Mouse (Mus musculus) common myeloid progenitor, adult 5-6 weeks (primary cell): ENCODE data around the gene Phlpp2. TPM values are rescaled to one million over a fixed set of nuclear protein-coding genes. Genes with fewer than 3 reads are reported as not detected.
"Not testable (repeated sequence)": the region's sequence is repeated elsewhere in the genome, so short reads cannot be mapped to it uniquely, and the experiment has no call there.

ENCODE experiments used
- ATAC-seq: replicated peaks from 2 replicates; pipeline ENCODE4 v1.8.0; 2016; ENCODE audit warnings: low read depth, mild to moderate bottlenecking, moderate TSS enrichment, inconsistent platforms; ENCODE audit not compliant: poor library complexity, severe bottlenecking
- total RNA-seq: library from RNA; stranded (forward); fragments of 200-1000, 187-1606 nt; gene quantifications from 2 replicates; pipeline ENCODE4 v1.2.3, GENCODE M21; 2017

Gene Phlpp2
- 6.0 and 10.7 TPM in 2 replicates for total RNA-seq

- peak; percentile 91 for ATAC-seq
Observed at GRCm38 (mm10) chr8:109868003-109868679, at the start of gene Phlpp2. Gene Phlpp2, plus strand, starts transcription at chr8:109868542.

DNA sequence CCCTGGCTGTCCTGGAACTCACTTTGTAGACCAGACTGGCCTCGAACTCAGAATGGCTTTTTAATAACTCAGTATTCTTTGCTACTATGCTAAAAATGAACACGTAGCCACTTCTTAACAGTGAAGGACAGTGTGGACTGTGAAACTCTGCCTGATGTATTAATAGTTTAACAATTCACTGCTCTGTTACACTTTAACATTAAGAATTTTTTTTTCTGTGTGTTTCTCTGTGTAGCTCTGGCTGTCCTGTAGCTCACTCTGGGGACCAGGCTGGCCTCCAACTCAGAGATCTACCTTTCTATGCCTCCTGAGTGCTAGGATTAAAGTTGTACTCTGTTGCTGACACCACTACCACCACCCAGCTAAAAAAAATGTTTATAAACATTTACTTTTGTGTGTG is 44.8 kb upstream of the Phlpp2 start:
- no peak for ATAC-seq

DNA sequence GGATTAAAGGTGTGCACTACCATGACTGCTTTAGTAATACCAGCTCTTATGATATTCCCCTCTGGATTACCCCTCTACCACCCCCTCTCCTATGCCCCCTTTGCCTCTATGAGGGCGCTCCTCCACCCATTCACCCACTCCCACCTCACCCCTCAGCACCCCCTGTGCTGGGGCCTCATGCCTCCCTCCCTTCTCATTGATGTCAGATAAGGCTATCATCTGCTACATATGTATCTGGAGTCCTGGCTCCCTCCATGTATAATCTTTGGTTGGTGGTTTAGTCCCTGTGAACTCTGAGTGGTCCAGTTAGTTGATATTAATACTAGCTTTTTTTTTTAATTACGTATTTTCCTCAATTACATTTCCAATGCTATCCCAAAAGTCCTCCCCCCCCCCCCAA is 28.5 kb upstream of the Phlpp2 start:
- no peak for ATAC-seq

DNA sequence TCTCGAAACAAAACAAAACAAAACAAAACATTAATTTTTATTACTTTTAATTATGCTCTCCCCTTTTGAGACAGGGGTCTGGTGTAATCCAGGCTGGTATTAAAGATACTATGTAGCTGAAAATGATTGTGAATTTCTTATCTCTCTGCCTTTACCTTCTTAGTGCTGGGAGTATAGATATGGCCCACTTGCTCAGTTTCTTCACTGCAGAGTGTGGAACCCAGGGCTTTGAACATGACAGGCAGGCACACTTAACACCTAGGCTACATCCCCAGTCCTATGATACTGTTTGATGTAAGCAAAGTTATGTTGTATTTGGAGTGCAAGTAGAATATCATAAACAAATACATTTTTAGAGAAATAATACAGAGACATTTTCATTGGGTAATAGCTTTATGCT is 25.9 kb upstream of the Phlpp2 start:
- ATAC-seq: no peak

GRCm38 (mm10) chr8:109847866-109848265 is 20.5 kb upstream of the Phlpp2 start:
- 0 out of 2 replicates have a peak, but pooled peaks have one; percentile 18 for ATAC-seq

DNA sequence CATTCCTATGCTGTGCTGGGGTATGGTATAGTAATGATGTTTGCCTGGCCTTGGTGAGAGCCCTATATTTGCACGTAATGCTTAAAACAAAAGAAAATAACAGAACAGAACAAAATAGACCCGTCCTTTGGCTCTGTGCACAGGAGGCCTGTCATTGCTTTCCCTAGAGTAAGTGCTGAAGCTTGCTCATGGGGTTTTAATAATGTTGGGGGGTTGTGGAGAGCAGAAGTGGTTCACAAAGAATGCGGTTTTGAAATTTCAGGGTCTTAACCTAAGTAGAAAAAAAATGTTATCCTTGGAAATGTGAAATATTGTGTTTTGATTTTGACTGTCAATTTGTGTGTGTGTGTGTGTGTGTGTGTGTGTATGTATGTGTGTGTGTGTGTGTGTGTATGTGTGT is 19.4 kb upstream of the Phlpp2 start:
- no peak for ATAC-seq

- ATAC-seq: peak; percentile 97
Observed at GRCm38 (mm10) chr8:109853423-109853822, 14.9 kb upstream of the Phlpp2 start.

GRCm38 (mm10) chr8:109854522-109854921 is 13.8 kb upstream of the Phlpp2 start:
- ATAC-seq: no peak

DNA sequence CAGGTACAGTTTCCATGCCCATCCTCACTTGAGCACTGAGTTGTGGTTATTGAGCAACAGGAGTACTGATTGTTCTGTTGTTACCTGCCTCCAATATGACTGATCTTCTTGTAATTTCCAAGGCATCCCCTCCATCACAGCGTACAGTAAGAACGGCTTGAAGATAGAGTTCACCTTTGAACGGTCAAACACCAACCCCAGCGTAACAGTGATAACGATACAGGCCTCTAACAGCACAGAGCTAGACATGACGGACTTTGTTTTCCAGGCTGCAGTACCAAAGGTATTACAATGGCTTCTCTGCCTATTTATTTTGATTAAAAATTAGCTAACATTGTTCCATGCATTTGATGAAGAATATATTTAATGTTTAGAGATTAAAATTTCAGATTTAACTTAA is 12.9 kb upstream of the Phlpp2 start:
- ATAC-seq: no peak

DNA sequence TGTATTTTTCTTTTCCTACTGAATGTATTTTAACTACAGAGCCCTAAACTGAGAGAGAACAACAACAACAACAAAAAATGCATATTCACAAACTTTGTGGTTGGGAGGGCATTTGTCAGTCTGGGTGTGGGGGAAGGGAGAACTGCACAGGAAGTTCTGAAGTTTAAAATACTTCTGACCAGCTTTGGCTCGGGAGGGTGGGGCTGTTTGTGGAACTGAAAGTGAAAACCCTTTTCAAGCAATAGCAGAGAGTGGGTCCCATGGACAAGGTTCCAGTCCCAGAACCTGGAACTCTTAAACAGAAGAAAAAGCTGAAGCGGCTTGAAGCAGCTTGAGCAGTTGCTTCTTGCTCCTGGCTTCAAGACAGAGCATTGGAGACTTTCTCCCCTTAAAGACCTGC is 4.9 kb upstream of the Phlpp2 start:
- ATAC-seq: peak; percentile 71

GRCm38 (mm10) chr8:109864798-109865197 is 3.5 kb upstream of the Phlpp2 start:
- no peak for ATAC-seq

DNA sequence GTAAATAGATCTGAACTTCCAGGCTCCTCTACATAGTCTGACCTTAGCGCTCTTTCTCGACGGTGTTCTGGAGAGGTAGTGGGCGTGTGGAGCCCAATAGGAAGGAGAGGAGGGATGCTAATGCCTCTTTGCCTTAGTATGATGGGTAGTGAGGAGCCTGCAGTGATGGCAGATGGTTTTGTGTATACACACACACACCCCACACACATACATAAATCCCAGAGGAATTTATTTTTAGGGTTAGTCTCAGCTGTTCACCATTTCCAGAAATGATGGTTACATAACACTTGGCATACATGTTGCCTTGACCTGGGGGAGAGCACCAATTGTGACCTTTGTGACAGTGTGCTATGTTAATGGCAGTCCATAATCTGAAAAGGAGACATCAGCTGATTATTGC is 2.8 kb upstream of the Phlpp2 start:
- no peak for ATAC-seq

DNA sequence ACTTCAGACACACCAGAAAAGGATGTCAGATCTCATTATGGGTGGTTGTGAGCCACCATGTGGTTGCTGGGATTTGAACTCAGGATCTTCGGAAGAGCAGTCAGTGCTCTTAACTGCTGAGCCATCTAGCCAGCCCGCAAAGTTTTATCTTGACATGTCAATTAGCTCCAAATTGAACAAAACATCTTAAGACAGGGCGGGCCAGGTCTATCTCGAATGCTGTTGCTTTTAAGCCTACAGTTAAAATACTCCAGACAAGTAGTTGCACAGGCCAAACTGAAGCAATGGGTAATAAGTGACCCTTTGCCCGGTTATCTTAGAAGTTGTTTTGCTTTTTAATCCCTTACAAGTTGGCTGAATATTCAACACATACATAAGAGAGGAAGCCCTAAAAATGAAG is 1.7 kb upstream of the Phlpp2 start:
- no peak for ATAC-seq

GRCm38 (mm10) chr8:109868680-109869361 is 479 bp downstream of the Phlpp2 start:
- peak; percentile 21; the same call in 1 of the 2 replicates for ATAC-seq

DNA sequence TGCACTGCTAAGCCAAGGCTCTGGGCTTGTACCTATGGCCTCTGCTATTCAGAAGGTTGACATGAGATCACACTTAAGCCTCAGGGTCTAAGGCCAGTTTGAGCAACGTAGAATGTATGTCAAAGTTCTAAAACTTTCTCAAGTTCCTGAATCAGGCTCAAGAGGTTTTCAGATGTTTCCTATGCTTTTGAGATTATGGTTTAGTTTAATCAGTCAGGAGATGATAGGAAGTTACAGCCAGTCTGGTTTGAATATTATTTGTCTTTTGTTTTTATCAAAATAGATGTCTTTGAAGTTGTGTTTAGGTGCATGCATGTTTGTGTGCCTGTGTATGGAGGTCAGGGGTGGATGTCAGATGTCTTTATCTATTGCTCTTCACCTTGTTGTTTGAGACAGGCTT is 2.7 kb downstream of the Phlpp2 start:
- no peak for ATAC-seq

GRCm38 (mm10) chr8:109873800-109874199 is 5.5 kb downstream of the Phlpp2 start:
- not testable (repeated sequence) for ATAC-seq

GRCm38 (mm10) chr8:109880012-109880662 is 11.8 kb downstream of the Phlpp2 start:
- no peak for ATAC-seq

GRCm38 (mm10) chr8:109885294-109885693 is 17.0 kb downstream of the Phlpp2 start:
- no peak for ATAC-seq

DNA sequence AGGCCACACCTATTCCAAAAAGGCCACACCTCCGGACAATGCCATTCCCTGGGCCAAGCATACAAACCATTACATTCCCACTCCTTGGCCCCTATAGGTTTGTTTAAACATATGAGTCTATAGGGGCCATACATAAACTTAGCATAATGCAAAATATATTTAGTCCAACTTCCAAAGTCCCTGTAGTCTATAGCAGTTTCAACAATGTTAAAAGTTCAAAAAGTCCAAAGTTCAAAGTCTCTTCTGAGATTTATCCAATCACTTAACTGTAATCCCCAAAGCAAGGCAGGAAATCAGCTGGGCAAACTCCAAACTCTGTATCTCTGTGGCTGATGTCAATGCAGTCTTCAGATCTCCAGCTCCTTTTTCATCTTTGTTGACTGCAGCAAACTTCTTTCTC is 20.9 kb downstream of the Phlpp2 start:
- no peak for ATAC-seq

- ATAC-seq: no peak
Observed at GRCm38 (mm10) chr8:109890794-109891585, 22.6 kb downstream of the Phlpp2 start.
